Mouse (Mus musculus): ENCODE measurements around the gene Lrrn4. TPM values are rescaled to one million over a fixed set of nuclear protein-coding genes. Genes with fewer than 3 reads are reported as not detected.

The Lrrn4 gene
- total RNA-seq (2021) = not detected
- long read RNA-seq, experiment 1 = 0 reads
- long read RNA-seq, experiment 2 = 0 reads

GRCm38 (mm10) chr2:132880844-132881645 is at the start of gene Lrrn4:
Lrrn4 (minus strand) TSS chr2:132880891.
- no peak for DNase-seq

- DNase-seq = no peak
These were observed 48.3 kb upstream of the Lrrn4 start for GRCm38 (mm10) chr2:132928999-132929398.

- DNase-seq = no peak
These were observed 47.2 kb upstream of the Lrrn4 start for GRCm38 (mm10) chr2:132927871-132928270.

DNA sequence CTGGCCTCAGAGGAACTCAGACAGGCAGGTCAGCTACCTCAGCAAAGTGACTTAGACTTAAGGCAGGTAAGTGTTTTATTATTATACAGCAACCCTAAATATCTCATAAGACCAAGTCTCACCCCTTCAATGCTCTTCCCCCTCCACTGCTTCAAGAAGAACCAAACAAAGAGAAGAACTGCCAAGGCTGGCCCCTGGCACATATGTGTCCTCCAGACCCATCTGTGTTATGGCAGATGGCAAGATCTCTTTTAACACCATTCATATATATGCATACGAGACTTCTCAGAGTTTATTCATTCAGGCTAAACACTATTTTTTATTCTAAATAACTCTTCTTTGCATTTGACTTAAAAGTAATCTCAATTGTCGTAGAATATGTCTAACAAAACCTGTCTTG is 46.6 kb upstream of the Lrrn4 start:
- DNase-seq = no peak

GRCm38 (mm10) chr2:132923290-132924085 is 42.8 kb upstream of the Lrrn4 start:
- no peak for DNase-seq

DNA sequence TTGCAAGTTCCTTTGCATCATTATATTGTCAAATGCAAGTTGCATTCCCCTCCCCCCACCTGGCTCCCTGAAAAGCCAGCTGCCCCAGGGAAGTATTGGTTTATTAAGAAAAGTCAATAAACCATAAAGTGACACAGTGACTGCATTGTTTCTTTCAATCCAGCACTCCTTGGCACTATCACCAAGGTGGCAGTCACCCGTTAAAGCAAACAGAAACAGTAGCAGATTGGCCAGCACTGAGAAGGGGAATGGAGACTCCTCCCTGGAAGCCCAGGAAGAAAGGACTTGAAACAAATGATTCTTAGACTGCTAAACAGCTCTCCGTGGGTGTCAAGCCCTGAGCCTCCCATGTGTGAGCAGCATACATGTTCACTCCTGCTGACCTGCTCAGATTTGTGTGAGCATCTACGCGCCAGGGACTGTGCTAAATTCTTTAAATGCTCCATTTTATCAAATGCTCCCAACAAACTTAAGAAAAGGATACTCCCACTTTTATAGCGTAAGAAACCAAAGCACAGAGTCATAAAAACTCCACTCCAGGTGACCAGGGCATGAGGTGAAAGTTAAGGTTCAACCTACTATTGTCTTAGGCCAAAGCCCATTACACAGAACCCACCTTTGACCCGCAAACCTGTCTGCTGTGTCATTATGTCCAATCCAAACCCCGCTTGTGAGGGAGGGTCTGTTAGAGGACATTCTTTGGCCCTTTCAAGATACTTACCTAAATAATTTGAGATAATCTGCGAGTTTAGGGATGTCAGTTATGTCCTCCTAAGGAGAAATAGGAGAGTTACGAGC is 41.6 kb upstream of the Lrrn4 start:
- no peak for DNase-seq

DNA sequence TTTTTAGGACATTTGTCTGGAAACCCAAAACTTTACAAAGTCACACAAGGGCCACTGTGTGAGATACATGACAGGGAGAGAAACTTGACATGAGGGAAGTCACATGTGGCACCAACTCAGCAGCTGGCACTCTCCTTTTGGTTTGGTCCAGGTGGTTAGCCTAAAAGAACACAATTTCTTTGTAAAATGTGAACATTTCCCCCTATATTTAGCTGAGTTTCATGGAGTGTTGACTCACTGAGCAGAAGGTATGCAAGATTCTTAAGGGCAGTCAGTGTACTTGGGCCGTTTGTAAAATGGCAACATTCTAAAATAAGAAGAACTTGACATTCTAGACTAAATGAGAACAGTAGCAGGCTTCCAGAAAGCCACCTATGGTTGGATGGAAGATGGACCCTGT is 34.1 kb upstream of the Lrrn4 start:
- DNase-seq = no peak

DNA sequence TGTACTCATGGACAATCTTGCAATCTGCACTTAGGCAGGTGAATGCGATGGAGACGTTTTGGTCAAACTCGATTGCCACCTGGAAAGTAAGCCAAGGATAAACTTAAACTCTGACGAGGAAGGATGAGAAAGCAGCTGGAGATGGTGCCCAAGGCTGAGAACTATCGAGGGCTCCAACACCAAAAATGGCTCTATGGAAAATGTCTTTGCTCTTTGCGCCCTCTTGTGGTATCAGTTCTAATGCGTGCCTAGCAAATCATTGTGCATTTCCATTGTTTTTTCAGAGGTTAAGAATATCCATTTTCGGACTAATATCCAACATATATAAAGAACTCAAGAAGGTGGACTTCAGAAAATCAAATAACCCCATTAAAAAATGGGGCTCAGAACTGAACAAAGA is 26.1 kb upstream of the Lrrn4 start:
- DNase-seq = no peak

DNA sequence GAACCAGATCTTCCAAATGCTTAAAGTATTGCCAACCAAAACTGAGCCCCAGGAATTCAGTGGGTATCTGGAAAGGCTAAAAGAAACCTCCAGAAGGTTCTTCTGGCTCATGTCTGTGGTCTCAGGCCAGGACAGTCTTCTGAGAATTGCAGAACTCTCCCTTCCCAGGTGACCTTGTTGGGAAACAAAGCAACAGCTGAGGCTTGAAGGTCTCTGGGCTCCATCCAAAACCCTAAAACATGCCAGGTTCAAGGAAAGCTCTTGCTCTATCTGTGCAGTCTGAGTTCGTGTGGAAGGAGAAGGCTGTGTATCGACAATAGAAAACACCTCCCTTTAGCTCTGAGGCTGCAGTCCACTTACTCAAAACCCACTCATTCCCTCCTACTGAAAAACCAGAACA is 24.3 kb upstream of the Lrrn4 start:
- no peak for DNase-seq

- no peak for DNase-seq
These were observed 22.8 kb upstream of the Lrrn4 start for GRCm38 (mm10) chr2:132903498-132903897.

DNA sequence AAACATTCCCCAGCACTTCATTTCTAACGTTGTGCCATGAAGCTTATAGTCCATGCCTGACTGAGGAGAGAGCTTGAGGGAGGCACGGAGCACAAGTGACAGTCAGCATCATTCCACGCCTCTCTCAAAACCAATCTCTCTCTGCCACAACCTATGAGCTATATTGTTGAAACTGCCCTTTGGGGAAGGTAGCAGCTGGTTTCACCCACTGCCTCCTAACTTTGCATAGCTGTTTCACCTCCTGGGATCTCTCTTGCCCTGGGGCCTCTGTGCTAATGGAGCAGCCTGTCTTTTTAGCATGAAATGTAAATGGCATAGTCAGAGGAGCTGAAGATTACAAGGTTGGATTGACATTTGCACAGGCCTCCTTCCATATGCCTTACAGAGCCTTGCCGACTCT is 21.4 kb upstream of the Lrrn4 start:
- no peak for DNase-seq

DNA sequence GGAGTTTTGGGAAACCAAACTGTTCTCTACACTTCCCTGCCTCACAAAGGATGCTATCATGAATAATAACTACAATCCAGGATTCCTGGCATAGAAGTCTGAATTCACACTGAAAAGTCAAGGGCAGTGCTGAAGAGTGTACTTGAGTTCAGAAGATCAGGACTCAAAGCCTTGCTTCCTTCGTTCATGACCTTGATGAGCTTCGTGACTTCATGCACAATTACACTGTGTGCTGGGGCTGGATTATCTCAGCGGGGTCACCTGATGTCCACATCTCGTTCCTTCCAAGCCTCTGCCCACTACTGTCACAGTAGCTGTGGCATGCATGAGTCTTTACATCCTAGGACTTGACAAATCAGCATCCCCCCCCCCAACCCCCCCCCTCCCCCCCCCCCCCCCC is 20.9 kb upstream of the Lrrn4 start:
- no peak for DNase-seq

DNA sequence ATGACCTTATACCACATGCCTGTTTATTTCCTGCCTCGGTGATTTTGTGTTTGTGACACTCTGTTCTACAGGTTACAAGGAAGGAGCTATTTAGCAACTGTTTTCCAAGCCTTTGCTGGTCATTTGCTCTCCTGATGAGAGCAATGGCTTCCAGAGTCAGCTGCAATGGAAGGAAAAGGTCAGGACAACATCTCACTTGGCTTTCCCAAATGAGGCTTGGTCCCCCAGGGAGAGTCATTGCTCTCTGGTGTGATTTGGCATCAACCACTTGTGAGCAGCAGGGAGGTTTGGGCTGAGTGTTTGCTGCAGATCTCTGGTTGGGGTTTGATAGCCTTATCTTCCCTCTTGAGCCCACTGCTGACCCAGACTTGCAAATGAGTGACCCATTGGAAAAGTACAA is 19.9 kb upstream of the Lrrn4 start:
- no peak for DNase-seq

DNA sequence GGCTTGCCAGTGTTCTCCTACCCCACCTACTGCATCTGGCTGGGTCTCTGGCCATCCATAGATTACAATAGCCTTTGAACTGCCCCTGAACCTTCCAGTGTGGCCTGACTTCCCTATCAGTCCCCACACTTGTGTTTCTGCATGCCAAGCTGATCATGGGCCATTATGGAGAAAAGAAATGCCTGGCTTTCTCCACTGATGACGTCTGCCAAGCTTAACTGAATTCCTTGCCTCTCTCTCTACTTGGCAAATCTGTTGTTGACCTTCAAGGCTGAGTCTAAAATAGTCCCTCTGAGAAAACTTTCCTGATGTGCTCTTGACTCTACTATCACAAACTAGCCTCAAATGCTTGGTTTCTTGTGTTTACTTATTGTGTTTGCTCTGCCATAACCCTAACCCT is 17.5 kb upstream of the Lrrn4 start:
- no peak for DNase-seq

GRCm38 (mm10) chr2:132893826-132894225 is 13.1 kb upstream of the Lrrn4 start:
- DNase-seq = no peak

DNA sequence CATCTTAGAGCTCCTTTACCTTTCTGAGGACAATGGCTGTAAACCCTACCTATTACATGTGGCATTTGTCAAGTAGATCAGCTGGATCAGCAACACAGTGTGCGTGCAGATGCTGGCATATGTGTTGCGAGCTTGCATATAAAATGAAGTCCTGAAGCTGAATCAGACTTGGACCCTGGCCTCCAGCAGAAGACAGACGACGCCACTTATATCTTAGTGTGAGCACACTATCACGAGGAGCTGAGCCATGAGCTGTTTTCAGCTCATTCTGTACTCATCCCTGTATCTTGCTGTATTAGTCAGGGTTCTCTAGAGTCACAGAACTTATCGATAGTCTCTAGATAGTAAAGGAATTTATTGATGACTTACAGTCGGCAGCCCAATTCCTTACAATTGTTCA is 4.6 kb upstream of the Lrrn4 start:
- DNase-seq = no peak

DNA sequence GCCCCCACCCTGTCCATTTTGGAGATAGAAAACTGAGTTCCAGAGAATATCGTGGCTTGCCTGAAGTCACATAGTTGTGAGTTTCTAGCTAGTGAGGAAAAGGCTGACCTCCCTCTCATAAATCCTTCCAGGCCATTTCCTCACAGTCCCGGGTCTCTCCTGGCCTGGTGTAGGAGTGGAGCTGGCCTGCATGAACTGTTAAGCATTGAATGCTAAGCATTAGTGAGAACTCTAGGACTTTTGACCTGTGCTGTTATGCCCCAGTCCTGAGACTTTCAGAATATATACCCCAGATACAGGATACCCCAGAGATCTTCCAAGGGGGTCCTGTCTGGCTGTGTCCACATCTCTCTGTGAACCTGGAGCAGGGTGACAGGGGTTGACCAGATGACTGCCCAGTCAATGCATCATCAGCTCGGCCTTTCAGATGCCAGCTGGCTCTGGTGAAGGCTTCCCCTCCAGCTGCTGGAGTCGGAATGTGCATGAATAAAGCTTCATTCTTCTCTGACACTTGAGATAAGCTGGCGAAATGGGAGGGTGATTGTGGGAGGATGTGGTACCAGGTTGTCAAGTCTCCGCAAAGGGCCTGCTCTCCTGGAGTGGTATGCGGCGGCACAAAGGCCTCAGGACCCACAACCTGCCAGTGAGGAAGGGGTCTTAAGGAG is 3.7 kb upstream of the Lrrn4 start:
- DNase-seq = no peak

GRCm38 (mm10) chr2:132879261-132880044 is 1.2 kb downstream of the Lrrn4 start:
- peak; percentile 12 for DNase-seq

DNA sequence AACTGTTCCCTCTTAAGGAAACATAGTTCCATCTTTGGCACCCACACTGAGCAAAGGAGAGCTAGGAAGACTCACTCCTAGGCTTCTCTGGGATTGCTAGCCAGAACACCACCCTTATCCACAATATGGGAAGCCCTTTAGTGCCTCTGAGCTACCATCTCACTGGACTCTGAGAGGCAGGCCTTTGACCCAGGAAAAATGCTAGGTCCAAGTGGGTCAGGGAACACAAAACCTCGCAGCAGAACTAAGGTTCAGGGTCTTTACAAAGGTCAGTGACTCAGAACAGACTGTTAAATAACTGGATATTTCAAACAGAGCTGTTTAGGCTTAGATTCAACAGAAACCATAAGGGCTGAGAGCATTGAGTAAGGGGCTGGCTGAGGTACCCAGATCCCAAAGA is 3.7 kb downstream of the Lrrn4 start:
- DNase-seq = no peak

- DNase-seq = no peak
These were observed 6.9 kb downstream of the Lrrn4 start for GRCm38 (mm10) chr2:132873657-132874326.

DNA sequence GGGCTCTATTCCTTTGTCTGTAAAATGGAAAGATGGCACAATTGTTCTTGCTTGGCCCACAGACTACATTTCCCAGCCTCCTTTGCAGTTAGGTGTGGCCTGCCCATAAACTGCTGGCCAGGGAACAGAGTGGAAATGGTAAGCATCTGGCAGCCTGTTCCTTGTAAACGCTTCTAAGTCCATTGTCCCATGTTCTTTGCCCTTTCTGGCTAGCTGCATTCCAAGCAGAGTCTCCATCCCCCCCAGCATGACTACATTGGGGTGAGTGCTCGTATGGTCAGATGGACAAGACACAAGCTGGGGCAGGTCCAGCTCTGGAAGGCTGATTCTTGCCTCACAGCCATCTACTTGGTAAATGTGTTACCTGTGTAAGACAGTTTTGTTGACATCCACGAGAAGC is 9.0 kb downstream of the Lrrn4 start:
- no peak for DNase-seq

All from gastrocnemius, postnatal 25 days (tissue).